Mouse (Mus musculus) fat pad, adult 2 months (tissue): Measurements from ENCODE around the gene Pla2g2d.
A peak's percentile ranks its signal among the peaks of the same experiment; 100 is the strongest.
"Not testable (repeated sequence)": the region's sequence is repeated elsewhere in the genome, so short reads cannot be mapped to it uniquely, and the experiment has no call there.

Source experiments
- DNase-seq: peaks from one replicate; pipeline ENCODE4 v3.0.0-alpha.2; 2011; ENCODE audit warnings: low read depth, low spot score; ENCODE audit errors: extremely low read depth

Pla2g2d gene

DNA sequence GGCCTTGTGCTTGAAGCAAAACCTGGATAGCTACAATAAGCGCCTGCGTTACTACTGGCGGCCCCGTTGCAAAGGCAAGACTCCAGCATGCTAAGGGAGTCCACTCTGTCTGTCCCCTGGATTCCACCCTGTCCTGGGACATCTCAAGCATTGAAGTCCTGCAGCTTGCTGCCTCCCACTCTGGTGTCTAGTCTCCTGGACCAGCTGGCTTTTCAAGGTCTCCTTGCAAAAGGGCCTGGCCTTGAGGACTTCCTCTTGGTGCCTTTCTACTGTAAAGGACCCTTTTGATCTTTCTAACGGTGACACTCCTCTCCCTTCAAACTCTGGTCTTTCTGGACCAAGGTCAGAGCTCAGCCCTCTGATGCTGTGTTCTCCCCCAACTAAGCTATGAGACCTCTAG is 4.8 kb downstream of the Pla2g2d start:
- DNase-seq, result no peak

- no peak for DNase-seq
Measured at GRCm38 (mm10) chr4:138782098-138782497, 6.6 kb downstream of the Pla2g2d start.

DNA sequence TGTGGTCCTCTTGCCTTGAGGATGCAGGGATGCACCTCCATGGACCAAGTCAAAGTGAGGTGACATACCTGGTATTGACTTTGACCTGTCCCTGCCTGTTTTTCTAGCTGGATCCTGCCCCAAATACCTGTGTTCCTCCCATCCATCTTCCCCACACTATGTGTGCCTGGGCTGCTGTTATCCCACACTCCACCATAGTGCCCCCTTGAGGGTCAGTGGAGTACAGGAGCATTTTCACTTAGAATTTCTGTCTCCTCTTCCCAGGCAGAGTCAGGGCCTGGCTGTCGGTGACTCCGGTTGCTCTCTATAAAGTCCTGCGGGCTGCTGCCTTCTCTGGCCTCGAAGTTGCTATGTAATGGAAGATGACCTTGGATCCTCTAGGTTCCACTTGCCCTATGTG is 10.2 kb downstream of the Pla2g2d start:
- no peak for DNase-seq

- DNase-seq, result no peak
Measured at GRCm38 (mm10) chr4:138786141-138786540, 10.6 kb downstream of the Pla2g2d start.

- DNase-seq, result no peak
Measured at GRCm38 (mm10) chr4:138788381-138788780, 12.8 kb downstream of the Pla2g2d start.

DNA sequence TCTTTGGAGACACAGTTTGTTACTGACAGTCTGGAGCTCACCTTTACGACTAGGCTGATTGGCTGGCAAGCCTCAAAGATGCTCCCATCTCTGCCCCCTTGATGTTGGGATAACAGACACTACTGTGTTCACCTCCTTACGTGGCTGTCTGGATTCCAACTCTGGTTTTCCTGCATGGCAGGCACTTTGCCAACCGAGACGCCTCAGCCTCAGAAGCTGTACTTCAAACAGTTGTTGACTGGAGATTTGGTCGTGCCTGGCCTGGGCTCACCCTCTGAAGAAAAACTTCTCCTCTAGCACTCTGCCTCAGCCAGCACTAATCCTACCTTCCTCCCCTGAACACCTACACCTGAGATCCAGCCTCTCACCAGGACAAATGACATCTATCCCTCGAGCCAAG is 15.9 kb downstream of the Pla2g2d start:
- DNase-seq, result no peak

GRCm38 (mm10) chr4:138792599-138792998 is 17.1 kb downstream of the Pla2g2d start:
- DNase-seq, result peak; percentile 46

GRCm38 (mm10) chr4:138793276-138793675 is 17.7 kb downstream of the Pla2g2d start:
- no peak for DNase-seq

GRCm38 (mm10) chr4:138794344-138794743 is 18.8 kb downstream of the Pla2g2d start:
- DNase-seq, result no peak

- no peak for DNase-seq
Measured at GRCm38 (mm10) chr4:138796513-138797216, 21.1 kb downstream of the Pla2g2d start.

DNA sequence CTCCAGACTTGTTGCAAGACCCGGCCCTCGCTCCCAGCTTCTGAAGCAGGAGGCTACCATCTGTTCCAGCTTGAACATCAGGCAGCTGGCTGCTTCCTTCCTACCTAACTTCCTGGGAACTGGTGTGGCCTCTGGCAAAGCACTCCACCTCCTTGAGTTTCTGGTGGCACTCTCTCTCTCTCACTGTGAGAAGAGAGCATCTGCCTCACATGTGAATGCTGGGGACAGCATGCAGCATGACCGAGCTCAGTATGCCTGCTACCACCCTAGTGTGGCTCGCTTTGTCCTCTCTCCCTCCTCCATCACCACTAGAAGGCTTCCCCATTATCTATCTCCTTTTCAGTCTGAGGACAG is 21.7 kb downstream of the Pla2g2d start:
- DNase-seq, result no peak

DNA sequence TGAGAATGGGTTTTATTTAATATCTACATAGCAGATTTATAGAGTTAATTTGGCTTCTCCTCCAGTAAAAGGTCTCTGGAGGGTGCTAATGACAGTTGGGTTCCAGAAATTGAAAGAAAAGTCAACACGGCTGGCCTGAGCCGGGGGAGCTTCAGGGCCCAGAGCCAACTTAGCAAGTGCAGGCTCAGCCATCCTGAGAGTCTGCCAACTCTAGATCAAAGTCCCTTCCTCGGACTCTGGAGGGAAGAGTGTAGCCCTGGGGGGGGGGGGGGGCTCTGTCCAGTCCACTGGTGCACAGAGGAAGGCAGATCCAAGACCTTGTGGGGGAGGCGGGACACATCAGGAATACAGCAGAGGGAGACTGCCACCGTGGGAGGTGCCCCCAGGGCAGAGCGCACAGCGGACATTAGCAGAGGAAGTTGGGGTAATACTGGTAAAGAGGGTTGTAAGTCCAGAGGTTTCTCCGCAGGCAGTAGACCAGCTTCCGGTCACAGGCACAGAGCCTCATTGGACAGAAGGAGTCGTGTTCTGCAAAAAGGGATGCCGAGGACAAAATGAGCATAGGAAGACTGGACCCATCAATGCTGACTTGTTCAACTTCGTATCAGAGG is 24.7 kb downstream of the Pla2g2d start:
- DNase-seq, result no peak

GRCm38 (mm10) chr4:138801631-138802030 is 26.1 kb downstream of the Pla2g2d start:
- DNase-seq, result no peak

DNA sequence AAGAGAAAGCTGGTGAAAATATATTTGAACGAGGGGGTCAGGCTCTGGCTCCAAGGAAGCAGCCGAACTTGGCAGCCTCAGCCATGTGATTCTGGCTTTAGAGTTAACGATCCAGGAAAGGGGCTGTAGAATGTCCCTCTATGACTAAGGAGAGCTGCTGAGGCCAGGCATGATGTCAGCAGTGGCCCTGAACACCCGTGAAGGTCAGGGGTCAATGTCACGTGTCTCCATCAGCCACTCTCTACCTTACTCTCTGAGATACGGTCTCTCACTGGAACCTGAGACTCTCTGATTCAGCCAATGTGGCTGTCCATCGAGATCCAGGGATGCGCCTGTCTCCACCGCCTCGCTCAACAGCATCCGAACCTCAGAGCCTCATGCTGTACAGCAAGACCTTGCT is 27.4 kb downstream of the Pla2g2d start:
- no peak for DNase-seq

GRCm38 (mm10) chr4:138805248-138805647 is 29.7 kb downstream of the Pla2g2d start:
- no peak for DNase-seq

DNA sequence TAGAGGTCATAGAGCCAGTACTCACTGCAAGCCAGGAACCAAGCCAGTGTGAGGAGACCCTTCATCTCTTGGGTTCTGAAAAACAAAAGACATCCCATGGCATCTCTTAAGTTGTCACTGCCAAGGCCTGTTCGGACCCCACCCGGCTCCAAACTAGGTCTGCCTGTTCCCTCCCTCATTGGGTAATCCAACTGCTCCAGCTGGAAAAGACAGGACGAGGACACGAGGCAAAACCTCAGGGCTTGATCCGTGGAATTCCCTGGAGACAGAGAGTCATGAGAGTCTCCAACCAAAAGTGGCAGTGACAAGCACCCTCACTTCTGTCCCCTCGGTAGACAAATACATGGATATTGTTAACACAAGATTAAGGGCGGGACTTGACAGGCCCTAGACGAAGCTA is 30.6 kb downstream of the Pla2g2d start:
- DNase-seq, result no peak

GRCm38 (mm10) chr4:138806920-138807541 is 31.5 kb downstream of the Pla2g2d start:
- DNase-seq, result no peak

- no peak for DNase-seq
Measured at GRCm38 (mm10) chr4:138816166-138816565, 40.6 kb downstream of the Pla2g2d start.

DNA sequence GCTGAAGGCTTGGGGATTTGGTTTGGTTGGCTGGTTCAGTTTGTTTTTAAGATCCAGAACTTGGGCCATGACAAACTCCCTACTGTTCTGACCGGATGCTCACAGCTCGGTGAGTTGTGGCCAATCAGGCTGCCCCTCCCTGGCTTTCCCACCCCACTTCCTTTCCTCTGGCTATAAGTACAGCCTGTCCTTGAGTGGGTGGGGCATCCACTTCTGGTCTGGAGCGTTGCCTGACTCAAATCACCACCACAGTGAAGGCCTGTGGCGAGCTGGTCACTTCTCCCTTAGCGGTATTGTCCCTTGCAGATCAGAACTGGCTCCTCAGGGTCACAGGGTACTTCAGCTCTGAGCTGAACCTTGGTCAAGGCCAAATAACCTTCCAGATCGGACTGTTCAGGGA is 42.2 kb downstream of the Pla2g2d start:
- no peak for DNase-seq

GRCm38 (mm10) chr4:138819101-138819500 is 43.6 kb downstream of the Pla2g2d start:
- DNase-seq, result no peak

DNA sequence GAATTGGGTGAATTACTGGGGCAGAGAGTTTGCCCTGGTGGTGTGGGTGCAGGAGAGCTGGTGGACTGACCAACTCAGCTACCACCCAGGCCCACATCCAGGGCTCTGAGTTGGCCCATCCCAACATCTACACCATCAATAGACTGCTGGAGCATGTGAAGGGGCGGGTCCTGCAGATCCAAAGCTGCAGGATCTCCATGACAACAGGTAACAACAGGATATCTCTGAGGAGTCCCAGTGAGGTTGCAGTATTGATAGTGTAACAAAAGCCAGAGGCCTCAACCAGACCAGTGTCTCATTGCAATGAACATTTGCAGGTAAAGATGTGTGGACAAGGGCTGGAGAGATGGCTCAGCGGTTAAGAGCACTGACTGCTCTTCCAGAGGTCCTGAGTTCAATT is 45.5 kb downstream of the Pla2g2d start:
- DNase-seq, result no peak

DNA sequence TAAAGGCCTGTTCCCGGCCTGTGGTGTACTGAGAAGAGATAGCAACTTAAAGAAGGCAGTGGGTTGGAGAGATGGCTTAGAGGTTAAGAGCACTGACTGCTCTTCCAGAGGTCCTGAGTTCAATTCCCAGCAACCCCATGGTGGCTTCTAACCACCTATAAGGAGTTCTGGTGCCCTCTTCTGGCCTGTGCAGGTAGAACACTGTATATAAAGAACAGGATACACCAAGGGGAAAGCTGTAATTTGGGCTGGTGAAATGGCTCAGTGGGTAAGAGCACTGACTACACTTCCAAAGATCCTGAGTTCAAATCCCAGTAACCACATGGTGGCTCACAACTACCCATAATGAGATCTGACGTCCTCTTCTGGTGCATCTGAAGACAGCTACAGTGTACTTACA is 48.6 kb downstream of the Pla2g2d start:
- DNase-seq, result not testable (repeated sequence)
